Mouse (Mus musculus) limb, embryonic 10.5 days (tissue): ENCODE measurements around the gene Mdh1. TPM values are rescaled to one million over a fixed set of nuclear protein-coding genes. Genes with fewer than 3 reads are reported as not detected.
"Not testable (repeated sequence)": the region's sequence is repeated elsewhere in the genome, so short reads cannot be mapped to it uniquely, and the experiment has no call there.

Source experiments
- DNase-seq: peaks from one replicate; pipeline ENCODE4 v3.0.0-alpha.2; 2017; ENCODE audit warnings: low spot score
- H3K27ac ChIP-seq: fragments of 300-500 bp; sonication (generic); 2 replicates; pipeline ENCODE4 v1.5.1; 2016; ENCODE audit warnings: mild to moderate bottlenecking
- H3K27me3 ChIP-seq: fragments of 300-500 bp; sonication (generic); 2 replicates; pipeline ENCODE4 v1.6.1; 2016; ENCODE audit warnings: low read depth, mild to moderate bottlenecking; ENCODE audit not compliant: poor library complexity, severe bottlenecking
- H3K36me3 ChIP-seq: fragments of 300-500 bp; sonication (generic); 2 replicates; pipeline ENCODE4 v1.6.1; 2016; ENCODE audit warnings: mild to moderate bottlenecking, moderate library complexity
- H3K4me1 ChIP-seq: fragments of 300-500 bp; sonication (generic); 2 replicates; pipeline ENCODE4 v1.6.1; 2016
- H3K4me3 ChIP-seq: fragments of 300-500 bp; sonication (generic); 2 replicates; pipeline ENCODE4 v1.5.1; 2016; ENCODE audit warnings: mild to moderate bottlenecking, moderate library complexity
- H3K9me3 ChIP-seq: fragments of 300-500 bp; sonication (generic); replicated peaks from 2 replicates; pipeline ENCODE4 v1.6.1; 2016; ENCODE audit warnings: mild to moderate bottlenecking
- WGBS: fragments of 180-500 bp; shearing (Covaris S2); methylation state at CpG from one replicate; pipeline ENCODE4 v1.1.7; 2016; 5-methylcytosine and 5-hydroxymethylcytosine counted together
- microRNA-seq: library from miRNA; unstranded; fragments of <30 nt; microRNA quantifications from one replicate; pipeline ENCODE4, GENCODE M21; 2017
- polyA plus RNA-seq: library from polyadenylated mRNA; unstranded; fragments of >200 nt; fragmentation: Nextera tagmentation; extraction: Ambion mirVana; gene quantifications from 2 replicates; pipeline ENCODE4 v1.2.1, GENCODE M21; 2016

Mdh1 gene
- polyA plus RNA-seq, 1 experiment from 2014 or later, result 394 TPM

DNA sequence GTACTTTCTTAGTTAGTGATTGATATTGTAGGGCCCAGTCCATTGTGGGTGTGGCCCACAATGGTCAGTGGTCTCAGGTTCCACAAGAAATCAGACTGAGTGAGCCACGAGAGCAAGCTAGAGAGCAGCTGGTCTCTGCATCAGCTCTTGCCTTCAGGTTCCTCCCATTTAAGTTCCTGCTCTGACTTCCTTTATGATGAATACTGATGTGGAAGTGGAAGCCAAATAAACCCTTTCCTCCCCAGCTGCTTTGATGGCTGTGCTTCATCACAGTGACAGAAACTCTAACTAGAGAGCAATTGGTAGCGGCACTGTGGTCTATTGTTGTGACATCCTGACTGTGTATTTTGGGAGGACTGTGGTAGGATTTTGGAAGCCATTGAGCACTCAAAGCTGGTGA, 32.1 kb downstream of the Mdh1 start:
- Histone ChIP-seq H3K36me3 (no peaks in the 10 kb centered on the region), H3K27ac (no peak overlapping the region), H3K9me3 (no peaks in the 10 kb centered on the region), H3K4me3 (no peak overlapping the region), H3K4me1 (no peaks in the 10 kb centered on the region), H3K27me3 (no peaks in the 10 kb centered on the region)
- no peak for DNase-seq
- 59% methylated on average over 2 of the region's 2 CpGs for WGBS

- not testable (repeated sequence) for H3K27ac ChIP-seq, H3K36me3 ChIP-seq, H3K4me3 ChIP-seq, H3K9me3 ChIP-seq, H3K27me3 ChIP-seq, DNase-seq, H3K4me1 ChIP-seq
- WGBS, result 86% methylated on average over 2 of the region's 2 CpGs
These were observed 41.3 kb downstream of the Mdh1 start for GRCm38 (mm10) chr11:21530856-21531255.

GRCm38 (mm10) chr11:21528676-21529394, 43.3 kb downstream of the Mdh1 start:
- H3K4me1 ChIP-seq, result no peaks in the 10 kb centered on the region
- 74% methylated on average over 2 of the region's 2 CpGs for WGBS
- H3K27me3 ChIP-seq, result no peaks in the 10 kb centered on the region
- H3K36me3 ChIP-seq, result no peaks in the 10 kb centered on the region
- H3K4me3 ChIP-seq, result no peak overlapping the region
- no peak for DNase-seq
- H3K9me3 ChIP-seq, result no peaks in the 10 kb centered on the region
- no peak overlapping the region for H3K27ac ChIP-seq

- Histone ChIP-seq H3K4me1 (no peaks in the 10 kb centered on the region), H3K9me3 (no peaks in the 10 kb centered on the region), H3K27me3 (no peaks in the 10 kb centered on the region), H3K36me3 (no peaks in the 10 kb centered on the region), H3K27ac (no peak overlapping the region), H3K4me3 (no peak overlapping the region)
- WGBS, result 89% methylated on average over 9 of the region's 9 CpGs
- no peak for DNase-seq
These were observed 54.4 kb downstream of the Mdh1 start for GRCm38 (mm10) chr11:21517726-21518125.

GRCm38 (mm10) chr11:21516396-21516795, 55.8 kb downstream of the Mdh1 start:
- not testable (repeated sequence) for H3K4me1 ChIP-seq, H3K4me3 ChIP-seq, H3K27me3 ChIP-seq, DNase-seq, H3K9me3 ChIP-seq, H3K27ac ChIP-seq, H3K36me3 ChIP-seq
- WGBS, result 92% methylated on average over 1 of the region's 1 CpGs

GRCm38 (mm10) chr11:21510577-21510976, 61.6 kb downstream of the Mdh1 start:
- not testable (repeated sequence) for H3K36me3 ChIP-seq, H3K27me3 ChIP-seq, DNase-seq, H3K4me3 ChIP-seq, H3K27ac ChIP-seq, H3K9me3 ChIP-seq, H3K4me1 ChIP-seq
- WGBS, result 98% methylated on average over 1 of the region's 1 CpGs

DNA sequence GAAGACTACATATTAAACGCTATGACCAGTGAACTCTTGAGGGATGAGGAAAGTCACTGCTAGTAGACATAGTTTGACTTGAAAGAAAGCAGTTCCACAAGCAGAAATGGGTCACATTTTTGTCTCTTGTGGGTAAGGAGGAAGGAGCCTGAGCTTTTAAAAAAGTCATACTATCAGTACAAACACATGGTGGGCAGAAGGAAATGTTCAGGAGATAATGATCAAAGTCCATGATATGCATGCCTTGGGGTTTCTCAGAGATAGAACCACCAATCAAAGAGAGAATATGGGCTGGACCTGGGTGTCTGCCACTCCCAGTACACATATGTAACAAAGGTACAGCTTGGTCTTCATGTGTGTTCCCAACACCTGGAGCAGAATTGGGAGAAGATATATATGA, 63.5 kb downstream of the Mdh1 start:
- not testable (repeated sequence) for H3K4me3 ChIP-seq, H3K4me1 ChIP-seq, H3K27me3 ChIP-seq, H3K9me3 ChIP-seq, H3K27ac ChIP-seq, H3K36me3 ChIP-seq, DNase-seq
- WGBS, result 91% methylated on average over 1 of the region's 1 CpGs

DNA sequence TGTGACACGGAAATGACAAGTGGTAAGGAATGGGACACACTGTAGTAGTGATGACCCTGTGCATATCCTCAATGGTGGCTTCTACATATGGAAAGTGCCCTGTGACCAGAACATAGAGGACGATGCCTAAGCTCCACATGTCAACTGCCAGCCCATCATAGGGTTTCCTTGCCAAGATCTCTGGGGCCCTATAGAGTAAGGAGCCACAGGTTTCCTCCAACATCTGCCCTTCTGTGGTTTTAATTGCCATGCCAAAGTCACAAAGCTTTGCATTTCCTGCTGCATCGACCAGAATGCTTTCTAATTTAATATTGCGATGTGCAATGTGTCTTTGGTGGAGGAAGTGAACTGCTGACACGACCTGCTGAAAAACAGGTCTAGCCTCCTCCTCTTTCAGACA, 65.1 kb downstream of the Mdh1 start:
- not testable (repeated sequence) for H3K4me1 ChIP-seq, H3K9me3 ChIP-seq, H3K4me3 ChIP-seq, H3K27ac ChIP-seq, H3K36me3 ChIP-seq, H3K27me3 ChIP-seq, DNase-seq
- WGBS, result 88% methylated on average over 5 of the region's 5 CpGs

Small RNA genes lying within 50 kb of the gene (microRNA-seq; reads per million reads assigned to microRNA genes)
- gene Gm22990, result not detected

Other genes with a start within 250 kb of the Mdh1 start
- 45.3 and 55.7 TPM in 2 replicates for gene Ugp2, start 201.2 kb downstream of the Mdh1 start, polyA plus RNA-seq
- gene Wdpcp, start 132 bp downstream of the Mdh1 start, polyA plus RNA-seq, result 6.3 and 9.2 TPM in 2 replicates